Mouse (Mus musculus) lung, postnatal 4 days (tissue): ENCODE data around the gene Atg4b.

Experiments used
- DNase-seq, 2 experiments: peaks; one replicate each; pipeline ENCODE4 v3.0.0; 2021

Gene Atg4b

DNA sequence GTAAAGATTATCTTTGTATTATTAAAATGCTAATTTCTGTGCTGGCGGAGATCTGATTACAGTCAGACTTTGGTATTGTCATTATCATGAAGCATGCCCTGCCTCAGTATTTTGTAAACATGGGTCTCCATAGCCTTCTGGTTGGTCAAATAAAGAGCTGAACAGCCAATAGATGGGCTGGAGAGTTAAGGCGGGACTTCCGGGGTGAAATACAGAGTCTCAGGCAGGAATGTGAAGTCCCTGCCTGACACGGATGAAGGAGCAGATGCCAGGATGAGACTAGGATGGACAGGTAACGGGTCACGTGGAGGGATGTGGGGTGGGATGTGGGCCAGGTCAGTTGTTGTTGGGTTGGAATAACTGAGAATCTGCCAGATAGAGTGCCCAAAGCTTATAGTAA is at the start of gene Atg4b:
Gene Atg4b, plus strand, starts transcription at position 211 of the 400 bp plus-strand sequence.
- no peak for DNase-seq

DNA sequence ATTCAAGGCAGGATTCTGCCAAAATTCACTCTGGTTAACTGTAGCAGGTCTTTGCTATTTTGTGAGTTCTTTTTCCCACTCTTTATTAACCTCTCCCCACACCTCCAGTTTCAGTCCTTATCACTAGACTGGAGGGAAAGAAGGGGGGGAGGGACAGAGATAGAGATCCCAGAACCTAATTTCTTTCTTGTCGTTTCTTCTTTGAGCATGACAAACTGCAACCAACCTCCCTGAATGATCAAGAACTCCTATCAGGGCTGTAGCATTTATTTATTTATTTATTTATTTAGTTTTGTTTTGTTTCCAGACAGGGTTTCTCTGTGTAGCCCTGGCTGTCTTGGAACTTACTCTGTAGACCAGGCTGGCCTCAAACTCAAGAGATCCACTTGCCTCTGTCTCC is 49.2 kb upstream of the Atg4b start:
- DNase-seq, result no peak

DNA sequence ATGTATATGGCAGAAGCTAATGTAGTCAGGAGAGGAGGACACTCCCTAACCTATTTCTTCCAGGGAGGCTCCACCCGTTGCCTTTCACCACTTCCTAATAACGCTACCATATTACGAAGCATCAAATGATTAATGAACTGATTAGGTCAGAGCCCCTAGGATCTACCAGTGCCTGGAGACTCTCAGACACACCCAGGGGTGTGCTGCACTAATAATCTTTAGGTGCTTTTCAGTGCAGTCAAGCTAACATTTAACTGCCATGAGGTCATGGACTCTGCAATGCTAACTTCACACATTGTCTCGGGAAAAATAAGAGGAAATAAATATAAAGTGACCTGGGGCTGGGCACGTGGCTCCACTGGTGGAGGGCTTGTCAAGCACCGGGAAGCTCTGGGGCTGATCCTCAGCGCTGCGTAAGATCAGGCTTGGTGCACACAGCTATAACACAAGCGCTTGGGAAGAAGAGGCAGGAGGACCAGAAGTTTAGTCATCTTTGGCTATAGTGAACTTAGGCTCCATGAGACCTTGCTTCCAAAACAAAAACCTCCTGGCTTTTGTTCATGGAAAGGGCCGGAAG is 47.7 kb upstream of the Atg4b start:
- DNase-seq, result peak in 1 of 2 experiments; percentile 7

DNA sequence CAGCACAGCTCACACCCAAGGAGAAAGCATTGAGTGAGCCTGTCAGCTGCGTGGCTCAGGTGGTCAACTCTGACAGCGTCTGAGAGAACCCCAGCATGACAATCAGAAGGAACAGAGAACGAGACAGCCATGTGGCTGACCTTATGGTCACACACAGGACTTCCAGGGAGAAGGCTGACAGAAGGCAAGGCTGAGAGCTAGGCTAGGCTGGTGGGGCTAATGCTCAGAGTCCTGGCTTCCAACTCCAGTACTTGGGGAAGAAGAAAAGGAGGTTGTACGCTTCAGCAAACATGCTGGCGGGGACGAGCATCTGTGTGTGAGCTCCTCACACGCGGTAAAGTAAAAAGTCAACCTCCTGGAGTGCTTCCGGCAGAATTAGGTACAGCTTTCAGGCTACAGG is 47.0 kb upstream of the Atg4b start:
- peak in 1 of 2 experiments; percentile 15 for DNase-seq

DNA sequence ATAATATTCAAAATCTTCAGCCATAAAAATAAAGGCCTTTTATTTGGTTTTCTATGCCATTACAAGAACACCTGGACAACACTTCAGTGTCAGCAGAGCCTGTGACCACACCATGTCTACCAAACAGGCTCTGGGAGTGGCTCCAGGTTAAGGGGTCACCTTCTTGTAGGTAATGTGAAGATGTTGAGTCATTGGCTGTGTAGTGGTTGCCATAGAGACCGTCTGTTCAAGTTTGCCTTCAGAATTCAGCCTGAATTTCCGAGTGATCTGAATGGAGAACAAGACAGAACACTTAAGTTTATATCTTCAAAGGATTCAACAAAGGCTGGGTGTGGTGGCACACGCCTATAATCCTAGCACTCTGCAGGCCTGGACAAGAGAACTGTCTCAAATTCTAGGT is 45.9 kb upstream of the Atg4b start:
- peak in 1 of 2 experiments; percentile 17 for DNase-seq

DNA sequence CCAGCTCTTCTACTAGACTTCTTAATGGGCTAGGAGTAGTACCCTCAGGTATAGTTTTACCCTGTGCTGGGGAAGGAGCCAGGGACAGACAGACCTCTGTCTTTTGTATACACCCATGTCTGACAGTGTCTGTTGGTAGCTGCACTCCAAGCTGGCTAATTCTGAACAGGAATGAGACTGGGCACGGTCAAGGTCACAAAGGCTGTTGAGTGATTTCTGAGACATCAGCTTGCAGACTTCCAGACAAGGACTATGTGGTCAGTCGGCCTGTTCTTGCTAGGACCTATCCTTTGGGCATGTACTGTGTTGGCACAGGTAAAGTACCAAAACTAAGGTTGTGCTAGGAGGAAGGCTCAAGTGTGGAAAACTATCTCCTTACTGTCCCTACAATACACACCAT is 35.1 kb upstream of the Atg4b start:
- no peak for DNase-seq

DNA sequence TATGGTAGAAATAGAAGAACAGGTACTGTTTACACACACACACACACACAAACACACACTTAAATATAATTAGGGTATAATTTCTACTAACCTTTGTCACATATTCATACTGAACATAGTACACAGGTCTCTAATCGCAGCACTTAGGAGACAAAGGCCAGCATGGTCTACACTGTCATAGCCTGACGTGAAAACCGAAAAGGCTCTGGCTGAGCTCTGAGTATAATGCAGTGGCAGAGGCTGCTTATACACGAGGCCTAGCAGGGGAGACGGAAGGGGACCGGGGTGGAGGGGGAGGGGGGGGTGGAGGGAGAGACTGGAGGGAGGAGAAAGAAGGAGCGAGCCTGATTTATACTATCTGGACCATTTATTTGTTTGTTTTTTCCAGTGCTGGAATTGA is 29.7 kb upstream of the Atg4b start:
- DNase-seq, result no peak

DNA sequence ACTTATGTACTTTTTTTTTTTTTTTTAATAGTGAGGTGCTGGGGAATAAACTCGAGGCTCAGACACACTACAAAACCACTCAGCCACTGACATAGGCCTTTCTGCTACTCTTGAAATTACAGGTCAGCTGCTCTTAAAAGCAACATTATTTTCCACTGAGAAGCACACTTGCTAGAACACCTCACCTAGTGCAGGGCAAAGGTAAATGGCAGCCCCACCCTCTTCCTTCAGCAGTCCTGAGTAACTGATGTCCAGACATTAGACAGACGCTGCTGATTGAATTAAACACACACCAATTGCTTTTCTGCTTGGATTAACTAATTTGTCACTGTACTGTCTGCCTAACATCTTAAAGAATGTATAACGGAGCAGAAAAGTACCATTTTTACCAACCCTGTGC is 26.7 kb upstream of the Atg4b start:
- no peak for DNase-seq

DNA sequence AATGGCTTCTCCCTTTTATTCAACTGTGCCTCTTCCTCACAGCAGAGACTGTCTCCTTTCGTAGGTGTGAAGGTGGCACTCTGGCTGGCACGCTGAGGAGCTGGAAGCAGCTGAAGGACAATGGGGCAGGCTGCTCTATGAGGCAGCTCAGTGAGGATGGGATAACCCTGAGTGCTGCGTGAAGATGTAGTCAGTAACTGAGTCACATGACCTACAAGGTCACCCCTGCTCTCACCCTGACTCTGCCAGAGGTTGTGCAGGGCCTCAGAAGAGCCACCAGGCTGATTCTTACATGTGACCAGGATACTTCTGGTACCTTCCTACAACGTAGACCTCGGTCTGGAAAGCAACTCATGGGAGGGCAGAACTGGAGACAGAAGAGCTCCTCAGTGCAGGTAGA is 25.6 kb upstream of the Atg4b start:
- DNase-seq, result no peak

DNA sequence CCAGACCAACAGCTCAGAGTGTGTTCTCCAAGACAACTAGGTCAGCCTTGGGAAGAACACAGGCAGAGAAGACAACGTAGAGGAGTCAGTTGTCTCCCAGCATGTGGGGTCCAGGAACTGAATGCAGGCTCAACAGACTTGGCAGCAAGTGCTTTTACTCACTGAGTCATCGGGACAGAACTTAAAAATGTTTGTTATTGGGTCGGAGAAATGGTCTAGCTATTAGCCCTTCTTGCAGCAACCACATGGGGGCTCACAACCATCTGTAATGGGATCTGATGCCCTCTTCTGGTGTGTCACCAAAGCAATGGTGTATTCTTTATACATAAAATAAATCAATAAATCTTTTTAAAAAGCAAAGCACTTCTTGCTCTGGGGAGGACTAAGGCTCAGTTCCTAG is 25.2 kb upstream of the Atg4b start:
- no peak for DNase-seq

DNA sequence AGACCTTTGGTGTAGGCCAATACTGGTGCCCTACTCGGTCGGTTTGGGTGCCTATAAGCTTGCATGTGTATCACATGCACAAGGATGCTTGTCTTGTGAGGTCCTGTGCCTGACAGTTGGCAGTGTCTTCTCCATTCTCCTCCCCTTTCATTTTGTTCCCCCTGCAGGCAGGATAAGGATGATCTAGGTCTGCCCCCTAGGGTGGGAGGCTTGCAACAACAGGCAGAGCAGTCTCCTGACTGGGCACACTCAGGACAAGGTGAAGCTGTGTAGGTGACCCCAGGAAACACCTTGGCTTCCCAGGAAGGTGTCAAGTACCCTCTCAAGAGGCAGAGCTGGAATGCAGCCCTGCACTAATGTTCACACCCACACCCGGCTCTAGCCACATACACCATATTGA is 24.3 kb upstream of the Atg4b start:
- DNase-seq, result peak; percentile 75 to 81

DNA sequence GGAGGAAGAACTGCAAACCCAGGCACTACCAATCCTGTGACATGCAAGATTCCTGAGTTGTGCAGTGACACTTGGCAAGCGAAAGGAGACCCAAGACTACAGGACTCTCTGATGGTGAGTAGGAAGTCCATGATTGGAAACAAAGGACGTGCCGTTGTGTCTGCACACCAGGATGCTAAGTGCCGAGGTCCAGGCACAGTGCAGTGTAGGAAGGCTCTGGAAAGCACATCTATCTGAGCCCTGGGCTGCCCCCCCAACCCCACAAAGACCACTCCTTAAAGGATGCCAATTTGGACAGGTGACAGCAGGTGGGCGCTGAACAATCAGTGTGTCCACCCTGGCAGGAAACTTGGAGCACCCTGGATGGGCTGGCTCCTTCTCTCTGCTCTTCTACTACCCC is 20.2 kb upstream of the Atg4b start:
- no peak for DNase-seq

DNA sequence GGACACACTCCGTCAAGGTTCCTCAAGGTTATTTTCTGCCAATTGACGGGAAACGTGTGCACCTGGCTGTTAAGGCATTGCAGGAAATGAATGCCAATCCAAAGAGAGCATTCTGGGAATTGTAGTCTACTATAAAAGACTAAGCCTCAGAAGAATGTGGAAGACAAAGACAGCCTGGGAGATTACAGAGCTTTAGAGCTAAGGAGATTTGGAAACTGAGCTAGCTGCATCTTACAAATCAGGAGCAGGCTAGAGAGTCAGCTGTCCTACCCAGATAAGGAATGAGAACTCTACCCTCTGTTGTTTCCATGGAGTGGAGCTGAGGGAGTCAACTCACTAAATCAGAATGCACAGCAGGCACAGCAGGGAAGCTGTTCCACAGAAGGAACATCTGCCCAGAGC is 19.4 kb upstream of the Atg4b start:
- no peak for DNase-seq

DNA sequence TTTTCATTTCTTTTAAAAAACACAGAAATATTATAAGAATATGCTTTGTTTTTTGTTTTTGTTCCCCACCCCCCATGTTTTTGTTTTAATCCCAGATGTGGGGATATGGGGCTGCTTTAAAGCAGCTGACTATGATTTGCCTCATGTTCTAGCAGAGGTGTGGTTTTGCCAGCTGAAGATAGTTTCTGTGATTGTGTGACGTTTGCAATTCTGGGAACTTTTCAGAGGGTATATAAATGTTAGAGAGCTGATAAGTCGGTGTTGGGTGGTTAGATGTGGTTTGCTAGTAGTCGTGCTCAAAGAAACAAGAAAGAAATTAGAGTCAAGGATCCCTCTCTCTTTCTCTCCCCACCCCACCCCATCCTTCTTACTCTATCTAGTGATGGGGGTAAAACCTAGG is 15.4 kb upstream of the Atg4b start:
- DNase-seq, result no peak

DNA sequence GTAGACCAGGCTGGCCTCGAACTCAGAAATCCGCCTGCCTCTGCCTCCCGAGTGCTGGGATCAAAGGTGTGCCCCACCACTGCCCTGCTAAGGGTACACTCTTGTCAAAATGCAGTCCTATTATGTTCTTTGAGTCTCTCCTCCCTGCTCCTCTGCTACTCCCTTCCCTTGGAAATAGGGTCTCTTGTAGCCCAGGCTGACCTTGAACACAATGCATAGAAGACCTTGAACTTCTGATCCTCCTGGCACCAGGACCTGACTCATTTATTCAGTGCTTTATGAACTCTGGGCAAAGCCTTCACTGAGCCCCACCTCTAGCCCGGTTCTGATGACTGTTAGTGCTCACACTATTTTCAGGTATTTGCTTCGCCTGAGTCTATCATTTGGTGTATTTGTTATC is 13.6 kb upstream of the Atg4b start:
- DNase-seq, result no peak

DNA sequence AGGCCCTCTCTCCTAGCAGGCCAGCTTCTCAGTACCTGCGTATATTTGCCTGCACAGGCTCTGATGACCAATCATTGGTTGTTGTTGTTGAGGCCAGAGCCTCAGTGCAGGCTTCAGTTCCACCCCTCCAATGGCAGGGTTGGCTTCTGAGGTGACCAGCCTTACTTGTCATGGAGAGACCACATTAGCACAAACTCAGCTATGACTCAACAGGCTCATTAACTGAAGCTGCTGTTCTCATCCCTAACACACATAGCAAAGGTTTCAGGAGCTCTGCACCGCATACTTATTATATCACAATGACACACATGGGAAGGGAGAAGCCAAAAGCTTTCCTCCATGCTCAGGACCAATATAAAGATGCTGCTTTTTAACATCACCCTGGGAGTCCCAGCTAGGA is 10.6 kb upstream of the Atg4b start:
- no peak for DNase-seq

DNA sequence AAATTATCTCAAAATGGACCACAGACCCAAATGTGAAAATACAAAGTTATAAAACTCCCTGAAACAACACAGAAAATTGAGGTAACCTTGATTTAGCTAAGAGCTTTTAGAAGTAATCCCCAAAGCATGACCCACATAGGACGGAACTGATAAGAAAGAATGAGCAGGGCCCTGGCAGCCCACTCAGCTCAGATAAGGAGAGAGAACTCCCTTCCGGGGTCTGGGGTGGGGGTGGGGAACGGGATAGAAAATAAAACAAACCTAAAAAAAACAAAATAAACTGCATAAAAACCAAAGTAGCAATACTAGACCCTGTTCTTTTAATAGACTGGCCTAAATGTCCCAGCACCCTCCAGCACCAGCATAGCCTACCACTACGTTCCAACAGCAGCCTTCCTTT is 9.3 kb upstream of the Atg4b start:
- DNase-seq, result no peak

DNA sequence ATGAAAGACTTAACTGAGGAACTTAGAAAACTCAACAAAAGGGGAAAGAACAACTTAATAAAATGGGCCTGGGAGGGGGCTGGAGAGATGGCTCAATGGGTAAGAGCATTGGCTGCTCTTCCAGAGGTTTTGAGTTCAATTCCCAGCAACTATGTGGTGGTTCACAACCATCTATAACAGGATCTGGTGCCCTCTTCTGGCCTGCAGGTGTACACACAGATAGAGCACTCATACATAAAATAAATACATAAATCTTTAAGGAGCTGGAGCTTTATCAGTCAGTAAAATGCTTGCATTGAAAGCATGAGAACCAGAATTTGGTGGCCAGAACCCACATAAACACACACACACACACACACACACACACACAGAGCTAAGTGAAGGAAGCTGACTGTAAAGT is 8.4 kb upstream of the Atg4b start:
- no peak for DNase-seq

DNA sequence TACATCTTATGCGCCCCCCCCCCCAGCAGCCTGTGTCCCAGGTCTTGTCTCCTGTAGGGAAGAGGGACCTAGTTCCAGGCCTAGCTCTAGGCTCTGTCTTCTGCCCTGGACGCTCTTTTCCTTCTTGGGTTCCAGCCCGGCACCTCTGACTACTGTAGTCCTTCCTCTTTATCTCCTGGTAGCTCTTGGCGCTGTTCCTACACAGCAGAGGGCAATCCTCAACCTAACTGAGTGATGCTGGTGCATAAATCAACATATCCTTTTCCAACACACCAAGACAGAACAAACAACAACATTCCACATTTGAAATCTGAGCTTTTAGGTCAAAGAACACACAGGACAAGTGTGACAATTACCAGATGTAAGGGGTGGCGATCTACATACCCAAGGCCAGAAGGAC is 5.1 kb upstream of the Atg4b start:
- DNase-seq, result no peak

DNA sequence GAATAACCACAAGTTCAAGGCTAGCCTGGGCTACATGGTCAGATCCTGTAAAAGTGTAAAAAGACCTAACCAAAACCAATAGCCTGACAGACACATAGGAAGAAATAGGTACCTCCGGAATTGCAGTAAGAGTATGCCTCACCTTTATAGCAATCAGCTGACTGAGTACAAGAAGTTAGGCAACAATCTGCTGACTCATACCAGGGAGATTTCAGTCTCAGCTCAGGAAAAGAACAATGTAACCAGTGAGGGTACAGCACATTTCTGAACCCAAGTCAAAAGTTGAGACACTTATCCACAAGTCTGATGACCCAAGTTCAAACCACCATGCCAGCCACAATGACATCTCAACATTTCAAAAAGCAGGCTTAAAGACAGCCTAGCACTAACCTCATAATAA is 2.8 kb upstream of the Atg4b start:
- DNase-seq, result no peak

DNA sequence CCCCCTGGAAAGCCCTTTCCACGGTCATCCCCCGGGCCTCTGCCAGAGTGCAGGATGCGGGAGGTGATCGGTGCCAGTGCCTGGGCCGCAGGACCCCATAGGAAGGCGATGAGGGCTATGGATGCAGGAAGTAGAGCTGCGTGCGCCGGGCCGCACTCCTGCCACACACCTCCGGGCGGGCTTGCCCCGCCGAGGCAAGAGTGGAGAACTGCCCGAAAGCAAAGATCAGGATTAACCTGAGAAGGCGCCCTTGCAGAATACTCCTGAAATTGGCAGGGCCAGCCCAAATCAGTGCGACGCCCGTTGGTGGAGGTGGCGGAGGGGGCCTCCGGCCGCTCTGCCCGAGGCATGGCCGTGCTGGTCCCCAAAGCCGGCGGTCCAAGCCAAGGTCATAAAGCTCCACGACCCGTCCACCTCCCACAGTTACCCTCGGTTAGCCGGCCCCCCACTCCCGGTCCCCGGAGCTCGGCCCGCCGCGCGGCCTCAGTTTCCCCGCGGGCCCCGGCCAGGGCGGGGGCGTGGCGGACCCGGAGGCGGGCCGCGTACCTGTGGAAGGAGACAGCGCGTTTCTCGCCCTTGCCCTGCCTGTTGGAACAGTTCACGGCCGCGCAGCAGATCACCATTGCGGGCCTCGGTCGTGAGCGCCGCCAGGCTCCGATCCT is 2.7 kb downstream of the Atg4b start:
- DNase-seq, result peak; percentile 55 to 58

DNA sequence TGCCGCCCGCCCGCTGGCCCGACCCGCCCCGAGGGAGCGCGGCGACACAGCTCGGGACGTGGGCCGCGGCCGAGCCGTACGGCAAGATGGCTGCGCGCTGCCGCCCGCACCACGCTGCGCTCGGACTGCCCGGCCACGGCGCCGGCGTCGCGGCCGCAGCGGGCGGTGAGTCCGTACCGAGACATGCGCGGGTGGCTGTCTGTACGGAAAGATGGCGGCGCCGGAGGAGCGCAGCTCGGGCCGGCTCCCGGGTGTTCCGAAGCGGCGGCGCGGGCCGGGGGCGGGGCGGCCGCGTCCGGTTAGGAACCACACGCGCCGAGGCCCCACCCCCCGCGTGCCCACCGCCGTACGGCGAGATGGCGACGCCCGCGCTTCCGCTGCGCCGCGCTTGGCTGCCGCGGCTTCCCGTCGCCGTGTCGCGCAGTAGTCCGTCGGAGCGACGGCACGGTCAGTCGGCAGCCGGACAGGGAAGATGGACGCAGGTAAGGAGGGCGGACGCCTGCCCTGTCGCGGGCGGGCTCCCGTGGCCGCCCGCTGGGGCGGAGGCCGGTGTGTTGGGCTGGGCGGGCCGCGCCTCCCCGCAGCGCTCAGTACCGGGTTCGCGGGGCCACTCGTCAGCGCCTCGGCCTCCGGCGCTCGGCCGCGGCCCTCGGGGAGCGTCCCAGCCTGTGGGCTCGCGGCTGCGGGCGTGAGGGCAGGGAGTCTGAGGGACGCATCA is 3.4 kb downstream of the Atg4b start, which contains the start of gene Thap4:
Gene Thap4, minus strand, starts transcription at position 292 of the 718 bp plus-strand sequence.
- DNase-seq, result peak; percentile 93 to 97

DNA sequence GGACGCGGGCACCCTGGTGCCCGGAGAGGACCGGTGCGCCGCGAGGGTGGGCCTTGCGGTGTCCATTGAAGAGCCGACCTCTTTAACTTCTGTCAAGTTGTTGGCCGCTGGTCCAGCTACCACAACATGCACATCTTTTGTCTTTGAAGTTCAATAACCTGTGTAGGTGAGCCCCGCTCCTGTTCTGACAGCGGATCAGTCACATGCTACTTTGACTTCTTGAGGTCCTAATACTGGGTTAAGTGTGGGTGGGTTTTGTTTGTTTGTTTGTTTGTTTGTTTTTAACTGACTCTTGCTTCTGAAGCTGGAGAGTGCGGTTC is 4.0 kb downstream of the Atg4b start:
- no peak for DNase-seq

DNA sequence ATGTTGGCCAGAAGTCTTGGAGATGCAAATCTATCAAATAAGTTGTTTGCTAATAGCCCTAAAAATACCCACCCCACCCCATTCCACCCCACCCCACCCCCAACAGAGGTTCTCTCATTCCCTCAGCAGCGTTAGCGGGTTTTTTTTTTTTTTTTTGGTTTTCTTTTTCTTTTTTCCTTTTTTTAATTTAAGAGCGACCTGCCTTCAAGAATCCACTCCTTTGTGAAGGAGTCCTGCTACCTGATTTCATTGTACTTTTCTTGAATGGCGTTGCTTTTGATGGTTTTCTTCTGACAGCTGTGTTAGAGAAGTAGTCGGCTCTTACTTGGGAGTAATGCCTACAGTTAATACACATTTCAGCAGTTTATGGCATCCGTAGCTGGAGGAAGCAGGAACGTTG is 4.3 kb downstream of the Atg4b start:
- no peak for DNase-seq

DNA sequence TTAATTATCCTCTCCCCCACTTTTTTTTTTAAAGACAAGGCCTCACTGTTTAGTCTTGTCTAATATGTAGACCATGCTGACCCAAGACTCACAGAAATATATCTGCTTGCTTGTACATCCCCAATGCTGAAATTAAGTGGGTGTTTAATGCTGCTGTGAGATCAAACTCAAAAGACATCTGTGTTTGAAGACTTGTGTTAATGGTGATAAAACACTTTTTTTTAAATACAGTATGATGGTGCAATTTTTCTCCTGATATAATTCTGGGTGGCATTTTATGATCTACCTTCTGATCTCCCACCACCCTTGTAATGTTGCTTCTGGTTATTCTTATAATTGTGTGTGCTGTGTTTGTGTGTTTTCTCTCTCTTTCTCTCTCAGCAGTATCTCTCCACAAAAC is 4.9 kb downstream of the Atg4b start:
- no peak for DNase-seq
